Mouse (Mus musculus) liver (tissue): ENCODE data around the gene Pttg1ip.

Source experiments
- DNase-seq: peaks from one replicate; pipeline ENCODE4 v3.0.0-alpha.2; 2020; ENCODE audit warnings: mixed read lengths

Pttg1ip gene

DNA sequence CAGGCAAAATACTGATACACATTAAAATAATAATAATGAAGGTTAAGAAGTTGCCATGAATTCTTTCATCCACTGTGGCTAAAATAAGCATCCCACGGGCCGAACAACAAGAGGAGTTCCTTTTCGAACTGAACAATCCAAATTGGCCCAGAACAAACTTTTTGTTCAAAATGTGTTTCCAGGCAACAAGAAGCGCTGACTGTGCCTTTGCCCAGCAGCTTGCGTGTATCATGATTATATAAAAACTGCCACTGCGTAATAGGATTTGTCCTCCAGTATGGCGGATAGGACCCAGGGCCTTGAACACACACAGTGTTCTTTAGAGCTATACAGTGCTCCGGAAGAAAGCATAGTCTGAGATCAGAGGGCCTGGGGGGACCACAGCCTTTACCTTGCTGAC is 27.1 kb downstream of the Pttg1ip start:
- no peak for DNase-seq

DNA sequence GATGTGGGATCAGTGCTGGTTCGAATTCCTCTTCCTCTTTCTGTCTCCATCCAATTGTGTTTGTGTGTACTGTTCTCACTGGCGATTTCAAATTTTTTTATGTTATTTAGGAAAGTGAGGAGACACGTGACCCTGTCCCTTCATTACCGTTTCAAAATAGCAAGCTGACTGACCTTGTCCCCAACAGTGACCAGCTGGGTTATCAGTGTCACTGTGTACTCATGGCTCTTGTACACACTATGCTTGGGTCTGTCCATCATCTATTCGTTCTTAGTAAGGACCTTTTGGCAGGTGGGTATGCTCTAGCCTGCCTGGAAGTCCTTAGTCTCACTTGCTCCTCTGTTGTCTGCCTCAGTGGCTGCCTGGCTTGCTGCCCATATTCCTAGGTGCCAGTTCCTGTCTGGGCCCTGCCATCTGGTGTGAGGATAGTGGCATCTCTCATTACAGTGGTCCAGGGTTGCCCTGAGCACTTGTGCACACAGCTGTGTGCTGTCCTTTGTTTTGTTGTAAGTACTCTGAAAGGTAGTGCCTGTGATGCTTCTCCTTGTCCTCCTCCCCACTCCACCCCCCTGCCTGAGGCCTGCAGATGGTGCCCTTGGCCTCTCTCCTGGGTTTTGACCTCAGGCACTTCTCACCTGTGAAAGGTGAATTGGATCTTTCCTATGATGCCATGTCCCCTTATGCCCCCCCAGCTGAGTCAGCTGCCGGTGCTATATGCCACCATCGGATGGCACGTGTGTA is 28.9 kb downstream of the Pttg1ip start:
- no peak for DNase-seq

DNA sequence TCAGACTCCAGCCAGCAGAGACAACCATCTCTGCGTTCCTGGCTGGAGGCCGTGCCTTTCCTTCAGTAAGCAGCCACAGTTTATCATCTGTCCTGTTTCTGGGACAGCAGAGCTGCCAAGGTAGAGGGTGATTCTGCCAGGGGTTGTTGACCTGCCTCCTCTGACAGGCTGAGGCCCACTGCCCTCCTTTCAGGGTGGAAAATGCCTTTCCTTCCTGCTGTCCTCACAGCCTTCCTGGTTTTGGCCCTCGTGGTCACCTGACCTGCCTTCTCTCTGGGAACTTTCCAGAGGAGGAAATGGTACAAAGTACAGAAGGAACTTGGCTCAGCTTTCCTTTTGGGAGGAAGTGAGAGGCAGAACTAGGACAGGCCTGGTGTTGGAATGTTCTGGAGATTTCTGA is 31.9 kb downstream of the Pttg1ip start:
- DNase-seq = no peak

DNA sequence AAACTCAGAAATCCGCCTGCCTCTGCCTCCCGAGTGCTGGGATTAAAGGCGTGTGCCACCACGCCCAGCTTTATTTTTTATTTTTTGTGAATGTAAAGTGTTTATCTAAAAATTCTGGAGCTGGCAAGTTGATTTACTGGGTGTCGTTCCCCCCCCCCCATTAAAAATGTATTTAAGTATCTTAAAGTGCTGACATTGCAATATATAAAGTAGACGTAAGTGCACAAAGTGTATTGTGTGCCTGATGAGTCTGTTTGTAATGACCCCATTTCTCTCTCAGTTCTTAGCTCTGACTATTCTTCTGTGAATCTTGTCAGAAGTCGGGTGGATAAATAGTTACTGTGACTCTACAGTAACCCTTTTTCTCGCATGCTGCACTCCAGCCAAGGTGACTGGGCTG is 34.1 kb downstream of the Pttg1ip start:
- no peak for DNase-seq

DNA sequence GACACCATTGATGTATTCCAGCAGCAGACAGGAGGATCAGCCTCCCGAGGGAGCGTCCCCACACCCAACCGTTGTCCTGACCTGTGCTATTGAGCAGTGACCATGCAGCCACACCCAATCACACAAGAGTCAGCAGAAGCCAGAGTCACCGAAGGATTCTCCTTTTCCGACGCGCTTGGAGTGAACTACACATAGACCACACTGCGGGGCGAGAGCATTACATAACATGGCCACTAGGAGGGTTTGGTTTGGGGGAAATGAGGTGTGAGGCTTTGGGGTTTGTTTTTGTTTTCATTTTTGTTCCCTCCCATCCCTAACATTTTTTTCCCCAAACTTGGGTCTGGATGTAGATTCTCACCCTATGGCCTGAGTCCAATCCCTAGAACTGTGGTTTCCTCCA is 34.6 kb downstream of the Pttg1ip start:
- DNase-seq = no peak

DNA sequence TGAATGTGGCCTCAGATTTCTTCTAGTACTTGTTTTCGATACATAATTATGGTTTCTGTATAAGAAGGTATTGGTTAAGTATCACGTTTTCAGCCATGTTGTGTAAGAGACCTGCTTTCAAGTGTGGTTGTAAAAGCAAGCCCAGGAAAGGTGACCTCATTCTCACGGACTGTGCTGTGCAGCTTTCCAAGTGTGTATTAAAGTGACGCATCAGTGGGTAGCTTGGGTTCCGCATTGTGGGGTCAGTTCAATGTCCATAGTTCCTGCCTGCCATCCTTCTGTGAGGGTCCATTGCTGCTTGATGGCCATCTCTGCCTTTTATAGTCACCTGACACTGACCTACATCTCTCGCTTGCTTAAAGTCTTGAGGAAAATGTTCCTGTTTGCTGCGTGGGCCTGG is 35.4 kb downstream of the Pttg1ip start:
- DNase-seq = no peak

DNA sequence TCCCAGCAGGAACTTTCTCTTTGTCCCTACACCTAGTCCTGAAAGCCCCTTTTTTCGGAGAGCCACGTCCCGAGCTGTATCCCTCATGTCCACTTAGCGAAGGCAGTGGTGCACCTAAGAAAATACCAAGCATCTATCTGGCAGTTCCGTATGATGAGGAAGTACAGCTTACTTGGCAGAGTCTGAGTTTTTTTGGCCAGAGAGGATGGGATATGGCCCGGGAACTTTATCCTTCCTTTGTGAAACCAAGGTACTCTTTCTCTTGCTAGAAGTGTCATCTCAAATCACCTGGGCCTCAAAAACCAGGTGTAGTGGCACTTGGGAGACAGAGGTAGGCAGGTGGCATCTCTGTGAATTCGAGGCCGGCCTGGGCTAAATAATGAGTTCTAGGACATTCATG is 40.0 kb downstream of the Pttg1ip start:
- DNase-seq = no peak

DNA sequence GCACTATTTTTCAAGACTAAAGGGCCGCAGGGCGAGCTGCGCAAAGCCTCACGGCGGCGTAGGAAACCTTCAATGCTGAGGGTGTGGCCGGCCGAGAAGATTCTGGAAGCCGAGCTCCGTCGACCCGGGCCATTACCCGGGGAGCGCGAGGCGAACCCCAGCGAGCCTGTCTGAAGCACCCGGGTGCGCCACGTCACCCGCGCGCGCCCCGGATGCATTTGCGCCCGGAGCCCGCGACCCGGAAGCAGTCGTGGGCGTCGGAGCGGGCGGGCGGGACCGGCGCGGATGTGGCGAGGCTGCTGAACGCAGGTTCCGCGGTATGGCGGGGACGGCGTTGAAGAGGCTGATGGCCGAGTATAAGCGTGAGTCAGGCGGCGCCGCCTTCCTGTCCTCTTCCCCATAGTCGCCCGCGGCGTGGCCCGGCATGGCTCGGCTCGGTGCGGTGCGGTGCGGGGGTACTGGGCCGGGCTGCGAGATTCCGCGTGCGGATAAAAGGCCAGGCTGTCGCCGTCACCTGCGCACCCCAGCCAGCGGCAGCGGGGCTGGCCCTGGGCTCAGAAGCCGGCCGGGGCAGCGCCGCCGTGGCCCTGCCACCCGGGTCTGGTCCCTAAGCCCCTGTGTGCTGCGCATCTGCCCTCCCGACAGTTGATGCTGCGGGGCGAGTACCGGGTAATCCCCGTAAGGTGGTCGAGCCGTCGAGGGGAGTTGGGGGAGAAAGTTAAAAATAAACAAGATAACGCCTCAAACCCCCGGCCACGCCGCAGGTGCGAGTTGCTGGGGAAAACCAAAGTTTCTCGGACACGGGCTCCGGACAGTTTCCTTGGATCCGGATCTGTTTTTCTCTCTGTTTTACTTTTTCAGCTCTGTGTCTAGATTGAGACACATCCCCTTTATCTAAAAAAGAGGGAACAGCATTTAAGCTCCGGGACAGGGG is 40.8 kb downstream of the Pttg1ip start, which contains the start of gene Ube2g2:
Gene Ube2g2 (plus strand): TSS at position 221 of the 934 bp plus-strand sequence.
- DNase-seq = peak; percentile 94

DNA sequence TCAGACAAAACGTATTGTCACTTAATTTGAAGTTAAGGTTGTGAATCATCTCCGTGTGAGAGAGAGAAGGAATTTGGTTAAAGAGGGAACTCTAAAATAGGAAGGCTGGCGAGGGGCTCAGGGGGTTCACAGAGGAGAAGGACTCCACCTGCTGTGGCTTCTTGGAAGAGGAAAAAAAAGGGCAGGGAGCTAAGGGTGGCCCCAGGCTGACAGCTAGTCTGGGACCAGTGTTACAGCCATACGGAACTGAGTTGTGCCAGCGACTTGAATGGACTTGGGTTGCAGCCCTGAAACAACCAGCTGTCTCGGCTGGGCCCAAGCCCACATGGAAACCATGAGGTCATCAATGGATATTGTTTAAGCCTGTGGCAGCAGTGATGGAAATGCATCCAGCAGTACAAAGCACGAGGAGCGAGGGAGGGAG is 41.6 kb downstream of the Pttg1ip start:
- DNase-seq = peak; percentile 38

DNA sequence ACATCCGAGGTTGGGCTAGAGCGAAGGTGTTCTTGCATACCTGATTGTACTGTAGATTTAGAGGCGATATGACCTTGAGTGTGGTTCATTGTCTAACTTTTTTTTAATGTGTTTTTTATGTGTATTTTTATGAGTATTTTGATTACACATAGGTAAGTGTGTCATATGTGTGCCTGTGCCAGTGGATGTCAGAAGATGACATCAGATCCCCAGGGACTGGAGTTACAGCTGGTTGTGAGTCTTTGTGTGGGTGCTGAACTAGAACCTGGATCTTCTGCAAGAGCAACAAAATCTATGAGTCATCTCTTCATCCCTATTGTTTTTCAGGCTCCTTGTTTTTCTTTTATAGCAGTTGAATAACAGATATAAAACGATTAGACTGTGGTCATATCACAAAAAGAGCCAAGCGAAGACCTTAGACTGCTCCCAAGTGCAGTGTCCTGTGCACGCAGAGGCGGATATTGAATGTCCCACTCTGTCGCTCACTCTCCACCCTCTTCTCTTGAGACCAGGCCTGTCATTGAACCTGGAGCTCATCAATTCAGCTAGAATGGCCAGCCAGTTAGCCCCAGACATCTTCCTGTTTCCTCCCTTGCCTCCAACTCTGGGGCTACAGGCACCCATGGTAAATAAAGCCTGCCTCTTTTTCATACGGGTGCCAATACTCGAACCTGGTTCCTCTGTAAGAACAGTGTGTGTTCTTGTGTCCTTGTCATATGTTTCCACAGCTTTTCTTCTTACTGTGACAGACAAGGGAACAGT is 42.3 kb downstream of the Pttg1ip start:
- no peak for DNase-seq

DNA sequence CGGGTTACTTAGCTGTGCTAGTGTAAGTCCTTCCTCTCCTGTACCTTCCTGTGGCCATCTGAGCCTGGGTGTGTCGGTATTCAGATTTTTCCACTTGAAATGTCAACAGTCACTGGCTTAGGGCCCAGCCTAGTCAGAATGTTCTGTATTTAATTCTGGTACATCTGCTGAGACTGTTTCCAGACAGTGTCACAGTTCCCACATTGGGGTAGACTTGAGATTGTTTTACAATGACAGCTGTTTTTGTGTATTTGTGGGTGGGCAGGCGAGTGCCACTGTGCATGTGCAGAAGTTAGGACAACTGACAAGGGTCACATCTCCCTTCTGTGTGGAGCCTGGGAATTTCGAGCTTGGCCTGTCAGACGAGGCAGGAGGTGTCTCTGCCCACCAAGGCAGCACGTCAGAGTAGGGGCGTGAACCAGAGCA is 43.1 kb downstream of the Pttg1ip start:
- DNase-seq = no peak

DNA sequence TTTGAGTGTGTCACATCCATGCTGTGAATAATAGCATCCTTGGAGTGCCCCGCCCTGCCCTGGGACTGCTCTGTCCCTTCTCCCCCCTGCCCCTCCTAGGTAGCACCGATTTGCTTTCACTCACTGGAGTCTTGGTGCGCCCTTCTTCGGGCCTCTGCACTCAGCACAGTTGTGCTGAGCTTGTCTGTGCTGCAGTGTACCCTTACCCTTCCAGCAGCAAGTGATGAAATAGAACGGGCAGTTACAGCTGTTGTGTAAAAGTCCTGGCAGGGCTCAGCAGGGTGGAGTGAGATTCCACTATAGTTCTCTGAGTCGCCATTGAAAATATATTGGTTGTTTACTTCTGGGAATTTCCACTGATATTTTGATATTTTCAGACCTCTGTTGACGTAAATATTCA is 44.5 kb downstream of the Pttg1ip start:
- DNase-seq = no peak

DNA sequence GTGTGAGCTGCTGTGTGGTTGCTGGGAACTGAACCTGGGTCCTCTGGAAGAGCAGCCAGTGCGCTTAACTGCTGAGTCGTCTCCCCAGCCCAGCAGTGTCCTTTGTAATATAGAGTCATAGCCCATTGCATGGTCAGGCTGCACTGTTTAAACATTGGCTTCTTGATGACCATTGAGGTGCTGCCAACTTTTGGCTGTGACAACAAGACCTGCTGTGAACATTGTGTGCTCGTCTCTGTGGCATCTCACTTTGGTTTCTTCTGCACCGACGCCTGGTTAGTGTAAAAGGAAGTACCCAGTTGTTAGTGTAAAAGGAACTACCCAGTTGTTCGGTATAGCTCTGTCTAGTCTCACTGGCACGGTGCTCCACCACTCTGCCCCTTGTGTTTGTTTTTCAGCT is 45.1 kb downstream of the Pttg1ip start:
- DNase-seq = no peak

DNA sequence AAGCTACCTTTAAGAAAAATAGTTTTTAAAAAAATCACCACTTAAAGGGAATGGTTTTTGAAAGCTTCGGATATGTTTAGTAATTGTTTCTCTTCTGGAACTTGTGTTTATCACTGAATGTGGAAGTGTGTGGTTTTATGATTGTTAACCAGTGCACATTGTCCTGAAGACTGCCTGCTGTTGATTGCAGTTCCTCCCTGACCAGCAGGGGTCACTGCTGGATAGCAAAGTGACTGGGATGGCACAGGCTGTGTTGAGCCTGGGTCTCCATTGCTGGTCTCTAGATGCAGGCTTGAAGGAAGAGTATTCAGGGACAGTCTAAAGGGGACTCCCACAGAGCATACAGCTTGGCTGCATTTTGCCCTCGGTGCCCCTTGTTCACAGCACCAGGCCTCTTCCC is 46.0 kb downstream of the Pttg1ip start:
- peak; percentile 80 for DNase-seq

DNA sequence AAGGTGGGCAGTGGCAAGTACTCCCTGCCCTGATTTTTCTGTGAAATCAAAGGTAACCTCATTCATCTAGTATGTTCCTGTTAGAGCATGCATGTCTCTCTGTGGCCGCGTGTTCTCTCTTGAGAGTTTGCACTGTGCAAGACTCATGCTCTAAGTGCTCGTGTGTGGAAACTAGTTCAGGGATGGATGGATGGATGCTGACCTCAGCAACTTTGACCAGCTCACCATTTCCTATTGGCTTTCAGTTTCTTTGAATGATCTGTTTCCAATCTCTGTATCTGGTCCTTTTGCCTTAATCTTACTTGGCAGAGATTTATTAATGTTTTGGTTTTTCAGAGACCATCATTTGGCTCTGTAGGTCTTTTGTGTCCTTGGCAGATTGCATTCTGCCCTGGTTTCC is 47.6 kb downstream of the Pttg1ip start:
- DNase-seq = no peak

DNA sequence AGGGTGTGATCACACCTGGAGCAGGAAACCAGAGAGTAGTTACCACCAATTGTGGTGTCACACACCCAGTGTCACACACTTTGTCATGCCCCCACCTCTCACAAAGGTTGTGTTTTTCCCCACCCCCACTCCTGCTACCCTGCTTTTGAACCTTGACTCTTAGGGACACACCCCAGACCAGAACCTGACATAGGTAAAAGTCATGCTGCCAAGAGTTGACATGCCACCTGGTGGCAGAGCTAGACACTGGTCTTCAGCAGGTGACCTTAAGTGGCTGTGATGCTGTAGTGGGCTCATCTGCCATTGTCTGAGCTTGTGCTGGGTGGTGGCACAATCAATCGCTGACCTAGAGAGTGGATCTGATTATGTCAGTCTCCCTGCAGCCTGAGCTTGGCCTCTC is 48.5 kb downstream of the Pttg1ip start:
- DNase-seq = no peak

DNA sequence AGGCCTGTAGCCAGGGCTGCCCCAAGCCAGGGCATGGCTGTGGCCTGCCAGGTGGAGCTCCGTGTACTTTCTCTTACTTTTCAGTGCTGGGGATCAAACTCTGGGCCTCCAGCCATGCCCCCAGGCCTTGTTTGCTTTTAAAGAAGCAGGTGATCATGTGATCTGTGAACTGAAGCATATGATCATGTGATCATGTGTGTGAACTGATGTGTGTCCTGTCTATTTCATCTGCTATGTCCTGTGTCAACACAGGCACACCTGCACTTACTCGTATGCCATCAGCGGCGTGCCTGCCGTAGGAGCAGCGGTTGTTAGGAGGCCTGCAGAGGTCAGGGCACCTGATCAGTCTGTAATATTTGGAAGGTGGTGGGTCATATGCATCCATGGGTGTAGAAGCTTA is 52.5 kb downstream of the Pttg1ip start:
- no peak for DNase-seq

DNA sequence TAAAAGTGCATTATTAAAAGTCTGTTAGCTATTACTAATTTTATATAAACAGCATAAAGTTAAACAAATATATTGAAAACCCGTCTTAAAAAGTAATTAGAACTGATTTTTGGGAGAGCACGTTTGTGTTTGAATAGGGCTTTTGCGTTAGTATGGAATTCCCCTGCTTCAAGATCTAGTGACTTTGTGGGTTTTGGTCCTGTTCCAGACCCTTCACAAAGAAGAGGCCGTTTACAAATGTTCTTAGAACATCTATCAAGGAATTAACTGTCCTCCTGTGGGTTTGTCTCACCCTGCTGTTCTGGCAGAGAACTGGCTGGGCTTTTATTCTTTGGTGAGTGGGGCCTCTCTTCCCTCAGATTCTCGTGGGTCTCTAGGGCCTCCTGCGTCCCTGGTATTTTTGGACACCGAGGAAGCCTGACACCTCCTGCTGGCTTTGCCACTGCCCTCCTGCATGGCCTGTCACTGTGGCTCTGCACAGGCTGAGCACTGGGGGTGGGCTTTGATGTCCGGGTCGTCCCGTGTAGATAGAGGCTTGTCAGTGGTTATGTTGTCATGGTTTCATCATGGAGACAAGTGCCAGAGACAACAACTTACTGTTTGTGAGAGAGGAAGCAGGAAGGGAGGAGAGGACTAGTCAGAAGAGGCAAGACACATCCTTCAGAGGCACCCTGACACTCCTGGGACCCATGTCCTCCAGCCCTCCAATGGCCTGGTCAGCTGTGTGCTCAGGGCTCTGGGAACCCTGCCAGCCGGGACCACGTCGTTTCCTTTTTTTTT is 53.1 kb downstream of the Pttg1ip start:
- DNase-seq = no peak

DNA sequence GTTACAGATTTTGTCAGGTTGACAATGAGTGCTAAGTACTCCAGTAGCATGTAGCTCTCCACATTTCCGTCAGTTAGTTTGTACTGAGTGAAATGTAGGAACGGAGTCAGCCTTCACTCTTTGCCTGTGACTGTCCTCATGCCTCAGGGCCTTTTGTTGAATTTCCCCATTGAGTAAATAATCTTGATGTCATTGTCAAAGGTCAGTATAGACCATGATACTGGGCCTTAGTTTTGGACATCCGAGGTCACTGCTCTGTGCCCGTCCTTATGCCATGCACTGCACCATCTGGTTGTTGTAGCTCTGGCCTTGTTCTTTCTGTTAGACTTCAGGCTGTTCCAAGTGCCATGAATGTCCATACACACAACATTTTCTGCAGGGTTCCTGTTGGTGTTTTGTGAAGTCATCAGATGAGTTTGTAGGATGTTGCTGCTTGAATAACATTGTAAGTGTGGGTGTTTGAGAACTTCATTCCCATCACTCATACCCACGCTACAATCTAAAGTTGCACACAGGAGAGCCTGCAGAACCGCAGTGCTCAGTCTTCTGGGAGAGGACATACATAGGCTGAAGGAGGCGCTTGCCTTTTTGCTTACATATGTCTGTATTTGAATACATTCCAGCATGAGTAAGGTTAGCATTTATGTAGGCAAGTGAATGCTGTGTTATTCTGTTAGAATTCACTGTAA is 54.9 kb downstream of the Pttg1ip start:
- no peak for DNase-seq

DNA sequence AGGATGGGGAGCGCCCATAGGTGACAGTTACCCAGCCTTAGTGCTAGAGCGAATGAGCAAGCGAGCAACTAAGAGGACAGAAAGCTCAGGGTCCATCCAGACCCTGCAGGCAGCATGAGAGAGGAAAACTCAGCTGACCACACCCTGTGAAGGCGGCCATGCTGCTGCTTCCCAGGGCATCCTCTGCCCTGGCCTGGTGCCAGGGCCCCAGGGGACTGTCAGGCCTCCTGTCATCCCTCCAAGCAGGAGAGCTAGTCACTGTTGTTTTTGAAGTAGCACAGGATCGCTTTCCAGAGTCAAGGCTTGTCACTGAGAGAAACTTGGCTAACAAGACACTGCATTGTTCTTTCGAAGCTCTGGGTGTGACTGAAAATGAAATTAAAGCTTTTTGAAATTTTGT is 57.4 kb downstream of the Pttg1ip start:
- DNase-seq = no peak

DNA sequence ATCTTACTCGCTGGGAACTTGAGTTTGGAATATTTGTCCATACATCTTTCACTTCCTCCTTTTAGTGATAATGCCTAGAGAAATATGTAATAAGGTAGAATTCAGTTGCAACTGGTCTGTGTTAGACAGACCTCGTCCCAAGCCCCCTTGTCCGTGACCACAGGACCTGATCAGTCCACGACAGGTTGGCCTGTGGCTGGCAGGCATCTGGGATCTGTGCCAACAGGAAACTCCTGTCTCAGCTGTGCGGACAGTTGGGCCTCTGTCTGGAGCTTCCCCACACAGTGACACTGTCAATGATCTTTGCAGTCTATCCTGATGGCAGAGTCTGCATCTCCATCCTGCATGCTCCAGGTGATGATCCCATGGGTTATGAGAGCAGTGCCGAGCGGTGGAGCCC is 61.6 kb downstream of the Pttg1ip start:
- DNase-seq = no peak

DNA sequence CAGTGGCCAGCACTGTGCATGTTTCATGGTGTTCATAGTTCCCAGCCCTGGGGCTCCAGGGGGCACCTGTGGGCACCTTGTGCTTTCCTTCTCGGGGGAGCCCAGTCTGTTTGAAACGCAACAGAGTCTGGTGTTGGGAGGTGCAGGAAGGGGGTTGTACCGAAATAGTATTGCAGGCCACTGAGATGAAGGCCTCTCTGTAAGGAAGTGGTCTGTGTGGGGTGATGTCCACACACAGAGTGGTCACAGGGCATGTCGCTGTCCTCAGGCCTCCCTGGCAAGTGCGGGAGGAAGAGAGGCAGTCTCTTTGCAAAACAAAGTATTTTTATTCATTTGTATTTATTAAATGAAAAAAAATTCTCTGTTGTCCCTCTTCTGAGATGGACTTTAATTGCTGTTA is 64.1 kb downstream of the Pttg1ip start:
- DNase-seq = no peak
